Mouse (Mus musculus) erythroblast, adult 5-6 weeks (primary cell): ENCODE data around the gene Ntm. TPM values are rescaled to one million over a fixed set of nuclear protein-coding genes. Genes with fewer than 3 reads are reported as not detected.

Source experiments
- ATAC-seq: replicated peaks from 2 replicates; pipeline ENCODE4 v1.8.0; 2016; ENCODE audit warnings: moderate number of reproducible peaks, mild to moderate bottlenecking, moderate TSS enrichment, inconsistent platforms; ENCODE audit not compliant: poor library complexity, low FRiP score, severe bottlenecking
- total RNA-seq, 2 experiments: library from RNA; stranded (forward) in 1 of 2; stranded (reverse) in 1 of 2; fragments of 150-400 nt in 1 of 2; fragments of 200-764, 138-1000 nt in 1 of 2; gene quantifications; 2 replicates each; pipeline versions ENCODE4 v1.2.3 to v1.2.4; 2015 to 2017; ENCODE audit warnings: low replicate concordance in 2 of 2

The Ntm gene
- total RNA-seq, 2 experiments from 2014 or later: not detected

GRCm38 (mm10) chr9:29637335-29637734 is 325.6 kb downstream of the Ntm start:
- ATAC-seq: no peak

GRCm38 (mm10) chr9:29617181-29617580 is 345.8 kb downstream of the Ntm start:
- ATAC-seq: no peak

- ATAC-seq: no peak
Observed at GRCm38 (mm10) chr9:29612020-29612612, 350.8 kb downstream of the Ntm start.

DNA sequence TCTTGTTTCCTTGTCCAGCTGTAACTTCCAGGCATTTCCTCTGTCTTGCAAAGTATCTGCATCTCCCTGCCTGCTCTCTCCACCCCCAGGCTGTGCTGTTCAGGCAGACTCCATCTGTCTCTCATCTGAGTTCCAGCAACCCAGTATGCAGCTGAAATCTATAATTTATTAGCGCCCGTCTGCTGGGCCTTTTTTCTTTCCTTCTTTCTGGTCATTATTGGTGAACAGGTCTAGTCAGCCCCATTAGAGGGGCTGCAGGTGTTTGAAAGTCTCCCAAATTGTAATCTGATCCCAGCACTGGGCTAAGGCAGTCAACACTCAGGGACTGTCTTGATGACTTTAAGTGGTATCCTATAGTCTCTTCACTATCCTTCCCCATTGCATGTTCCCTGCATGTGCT is 352.1 kb downstream of the Ntm start:
- no peak for ATAC-seq

- ATAC-seq: no peak
Observed at GRCm38 (mm10) chr9:29597665-29598064, 365.3 kb downstream of the Ntm start.

DNA sequence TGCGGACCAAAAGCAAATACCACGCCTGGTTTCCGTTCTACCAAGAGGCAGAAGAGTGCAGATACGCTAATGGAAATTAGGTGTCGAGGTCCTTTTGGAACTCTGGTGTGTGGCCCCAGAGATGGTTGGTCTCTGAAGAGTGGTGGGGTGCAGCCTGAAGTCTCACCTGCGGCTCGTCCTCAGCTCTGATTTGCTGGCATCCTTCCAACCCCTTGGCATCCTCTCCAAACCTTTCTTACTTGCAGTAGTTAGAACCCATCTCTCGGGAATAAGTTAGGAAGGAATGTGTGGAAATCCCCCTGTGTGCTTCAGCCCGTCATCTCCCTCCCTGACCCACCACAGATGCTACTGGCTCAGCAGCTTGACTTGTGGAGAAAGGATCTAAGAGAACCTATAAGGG is 367.6 kb downstream of the Ntm start:
- ATAC-seq: no peak

DNA sequence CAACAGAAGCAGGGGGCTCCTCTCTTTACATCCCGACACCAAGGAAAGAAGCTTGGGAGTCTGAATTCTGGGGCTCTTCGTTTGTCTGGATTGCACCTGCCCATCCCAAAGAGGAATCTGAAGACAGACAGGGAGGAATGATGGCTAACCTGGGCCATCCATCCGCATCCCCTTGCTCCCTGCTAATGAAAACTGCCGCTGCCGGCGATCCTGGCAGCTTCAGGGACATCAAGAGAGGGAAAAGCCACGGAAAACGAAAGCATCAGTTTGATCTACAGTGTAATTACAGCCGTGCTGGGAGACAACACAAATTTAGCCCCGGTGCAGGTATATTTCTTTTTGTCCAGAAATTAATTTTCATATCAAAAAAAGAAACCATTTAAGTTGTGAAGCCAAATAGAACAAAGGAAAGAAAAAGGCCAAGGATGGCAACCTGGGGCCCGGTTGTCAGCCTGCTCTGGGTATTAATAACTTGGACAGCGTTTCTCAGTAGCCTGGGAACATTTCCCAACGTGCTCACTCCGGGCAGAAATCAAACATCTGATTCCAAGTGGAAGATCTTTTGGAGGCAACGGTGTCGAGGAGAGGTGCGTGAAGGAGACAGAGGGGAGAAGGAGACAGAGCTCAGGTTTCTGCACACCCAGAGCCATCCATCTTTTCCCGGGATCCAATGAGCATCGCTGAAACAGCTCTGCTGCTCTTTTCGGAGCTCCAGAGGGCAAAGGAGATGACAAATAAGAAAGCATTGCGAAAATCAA is 368.2 kb downstream of the Ntm start:
- no peak for ATAC-seq

GRCm38 (mm10) chr9:29587376-29587775 is 375.6 kb downstream of the Ntm start:
- no peak for ATAC-seq

GRCm38 (mm10) chr9:29586381-29586770 is 376.6 kb downstream of the Ntm start:
- no peak for ATAC-seq

- ATAC-seq: no peak
Observed at GRCm38 (mm10) chr9:29585746-29586380, 377.1 kb downstream of the Ntm start.

- no peak for ATAC-seq
Observed at GRCm38 (mm10) chr9:29578226-29578625, 384.7 kb downstream of the Ntm start.

- ATAC-seq: no peak
Observed at GRCm38 (mm10) chr9:29576051-29576533, 386.8 kb downstream of the Ntm start.

DNA sequence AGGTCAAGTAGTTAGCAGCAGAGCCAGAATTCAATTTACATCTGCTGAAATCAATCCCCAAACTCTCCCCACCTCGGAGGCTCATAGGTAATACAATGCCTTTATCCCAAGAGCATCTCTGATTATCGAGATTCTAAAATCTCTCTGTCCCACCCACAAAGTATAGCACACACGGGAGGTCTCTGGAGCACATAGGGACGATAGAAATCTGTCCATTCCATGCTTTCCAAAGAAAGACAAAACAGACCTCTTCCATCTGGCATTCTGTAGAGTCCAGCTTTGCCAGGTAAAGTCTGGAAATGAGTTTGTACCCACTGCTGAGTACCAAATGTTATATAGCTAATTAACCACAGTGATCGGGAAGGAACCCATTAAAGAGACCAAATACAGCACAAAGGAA is 388.4 kb downstream of the Ntm start:
- no peak for ATAC-seq

GRCm38 (mm10) chr9:29568571-29568970 is 394.4 kb downstream of the Ntm start:
- no peak for ATAC-seq

DNA sequence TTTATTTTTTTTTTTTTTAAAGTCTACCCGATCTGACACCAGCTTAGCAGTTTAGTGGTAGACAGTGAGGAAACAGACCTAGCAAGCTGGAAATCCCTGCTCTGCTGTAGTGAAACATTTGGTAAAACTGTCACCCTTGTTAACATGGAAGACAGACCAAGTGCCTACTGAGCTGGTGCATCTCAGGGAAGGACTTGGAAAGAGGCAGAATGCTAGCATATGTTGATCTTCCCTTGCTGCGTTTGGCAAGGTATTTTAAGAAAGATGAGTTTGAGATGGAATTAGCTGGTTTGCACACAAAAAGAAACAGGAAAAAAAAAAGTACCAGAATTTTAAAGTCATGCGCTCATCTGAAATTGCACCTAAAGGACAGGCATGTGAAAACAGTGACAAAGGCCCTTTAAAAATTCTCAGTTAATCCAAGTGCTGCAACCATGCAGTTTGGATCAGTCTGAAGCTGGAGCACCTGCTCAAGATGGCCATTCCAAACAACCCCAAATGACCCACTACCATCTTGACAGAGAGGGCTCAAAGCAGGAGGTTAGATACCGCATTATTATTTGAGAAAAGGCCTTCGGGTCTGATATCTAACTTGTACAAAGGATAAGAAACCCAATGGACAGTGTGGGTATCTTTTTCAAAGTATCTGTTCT is 400.4 kb downstream of the Ntm start:
- ATAC-seq: no peak

DNA sequence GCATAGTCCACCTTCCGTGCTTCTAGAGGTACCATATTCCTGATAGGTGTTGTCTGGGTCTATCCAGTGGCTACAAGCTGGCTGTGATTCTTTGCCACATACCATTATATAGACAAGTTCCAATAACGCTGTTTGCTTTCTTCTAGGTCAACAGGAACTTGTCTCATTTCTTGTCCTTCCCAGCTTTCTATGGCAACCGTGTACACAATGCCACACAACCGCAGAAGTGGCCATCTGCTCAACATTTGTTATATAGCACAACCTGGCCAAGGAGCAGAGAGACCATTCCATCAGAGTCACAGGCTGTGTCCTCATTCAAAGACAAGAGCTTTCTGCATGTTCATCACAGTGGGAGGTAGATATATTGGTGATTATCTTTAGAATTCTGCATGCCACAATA is 404.0 kb downstream of the Ntm start:
- ATAC-seq: no peak

- no peak for ATAC-seq
Observed at GRCm38 (mm10) chr9:29550582-29550981, 412.4 kb downstream of the Ntm start.

DNA sequence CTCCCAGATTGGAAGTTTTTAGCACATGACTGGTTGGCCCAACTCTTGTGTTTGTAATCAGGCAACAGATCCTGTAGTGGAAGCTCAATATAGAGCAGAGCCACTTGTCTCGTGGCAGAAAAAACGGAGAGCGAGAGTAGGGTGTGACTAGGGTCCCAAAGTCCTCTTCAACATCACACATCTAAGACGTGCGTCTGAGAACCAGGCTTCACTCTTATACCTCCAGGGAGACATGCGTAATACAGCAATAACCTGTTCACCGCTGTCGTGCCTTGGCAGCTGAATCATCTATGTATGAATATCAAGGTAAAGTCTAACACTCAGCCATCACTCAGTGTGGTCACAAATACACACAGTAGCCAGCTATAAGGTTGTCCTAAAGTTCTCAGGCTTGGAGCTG is 412.8 kb downstream of the Ntm start:
- ATAC-seq: no peak

DNA sequence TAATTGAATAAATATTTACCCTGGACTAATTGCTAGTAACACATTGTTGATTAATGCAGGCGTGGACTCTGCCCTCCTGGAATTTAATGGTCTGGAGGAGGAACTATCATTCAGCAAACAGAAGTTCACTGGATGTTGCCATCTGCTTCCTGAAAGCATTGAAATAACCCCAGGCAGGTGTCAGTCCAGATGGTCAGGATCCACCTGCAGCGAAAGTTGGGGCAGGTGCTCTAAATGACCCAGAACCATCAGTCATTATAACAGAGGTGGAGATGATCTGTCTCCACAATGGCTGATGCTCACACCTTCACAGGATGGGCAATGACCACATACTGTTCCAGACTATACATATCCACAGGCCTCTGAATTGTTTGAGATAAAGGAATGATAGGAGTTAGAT is 426.5 kb downstream of the Ntm start:
- ATAC-seq: no peak

- no peak for ATAC-seq
Observed at GRCm38 (mm10) chr9:29534773-29535172, 428.2 kb downstream of the Ntm start.

- ATAC-seq: no peak
Observed at GRCm38 (mm10) chr9:29534304-29534703, 428.6 kb downstream of the Ntm start.
